Mouse (Mus musculus) liver, embryonic 12.5 days (tissue): ENCODE measurements around the gene 1810055G02Rik. TPM values are rescaled to one million over a fixed set of nuclear protein-coding genes. Genes with fewer than 3 reads are reported as not detected.

ENCODE experiments used
- ATAC-seq: fragments of 200-750 bp; cut with Nextera tagmentation; 2 replicates; pipeline ENCODE4 v1.8.0; 2017; ENCODE audit warnings: moderate number of reproducible peaks, mild to moderate bottlenecking, moderate library complexity
- H3K27ac ChIP-seq: fragments of 300-500 bp; sonication (generic); 2 replicates; pipeline ENCODE4 v1.5.1; 2016; ENCODE audit warnings: mild to moderate bottlenecking
- H3K27me3 ChIP-seq: fragments of 300-500 bp; sonication (generic); replicated peaks from 2 replicates; pipeline ENCODE4 v1.6.1; 2016; ENCODE audit warnings: mild to moderate bottlenecking, moderate library complexity
- H3K36me3 ChIP-seq: fragments of 300-500 bp; sonication (generic); 2 replicates; pipeline ENCODE4 v1.6.1; 2016; ENCODE audit warnings: mild to moderate bottlenecking, moderate library complexity
- H3K4me1 ChIP-seq: fragments of 300-500 bp; sonication (generic); 2 replicates; pipeline ENCODE4 v1.6.1; 2016
- H3K4me2 ChIP-seq: fragments of 300-500 bp; sonication (generic); 2 replicates; pipeline ENCODE4 v1.6.1; 2016; ENCODE audit warnings: mild to moderate bottlenecking, moderate library complexity
- H3K4me3 ChIP-seq: fragments of 300-500 bp; sonication (generic); 2 replicates; pipeline ENCODE4 v1.5.1; 2016; ENCODE audit warnings: mild to moderate bottlenecking, moderate library complexity
- H3K9ac ChIP-seq: fragments of 300-500 bp; sonication (generic); 2 replicates; pipeline ENCODE4 v1.6.1; 2016; ENCODE audit warnings: mild to moderate bottlenecking, moderate library complexity
- H3K9me3 ChIP-seq: fragments of 300-500 bp; sonication (generic); replicated peaks from 2 replicates; pipeline ENCODE4 v1.6.1; 2016; ENCODE audit warnings: mild to moderate bottlenecking, moderate library complexity
- WGBS: fragments of 180-500 bp; shearing (Covaris S2); methylation state at CpG from one replicate; pipeline ENCODE4 v1.1.7; 2016; ENCODE audit not compliant: insufficient replicate concordance; 5-methylcytosine and 5-hydroxymethylcytosine counted together
- polyA plus RNA-seq: library from polyadenylated mRNA; unstranded; fragments of >200 nt; fragmentation: Nextera tagmentation; extraction: Ambion mirVana; gene quantifications from 2 replicates; pipeline ENCODE4 v1.2.1, GENCODE M21; 2016

The 1810055G02Rik gene
- polyA plus RNA-seq, 1 experiment from 2014 or later: 16.5 TPM

- Histone ChIP-seq H3K4me2 (no peak overlapping the region), H3K27ac (no peak overlapping the region), H3K36me3 (no peaks in the 10 kb centered on the region), H3K4me1 (peaks cover 13% of the 10 kb centered on the region), H3K9ac (no peak overlapping the region), H3K4me3 (no peak overlapping the region), H3K9me3 (peaks cover 4% of the 10 kb centered on the region; the same call in 1 of the 2 replicates), H3K27me3 (no peaks in the 10 kb centered on the region)
- no peak for ATAC-seq
- WGBS: 74% methylated on average over 4 of the region's 4 CpGs
Observed at GRCm38 (mm10) chr19:3723904-3724303, 15.8 kb downstream of the 1810055G02Rik start.

GRCm38 (mm10) chr19:3724779-3725178 is 16.7 kb downstream of the 1810055G02Rik start:
- WGBS: 12% methylated on average over 1 of the region's 1 CpGs
- H3K4me1 ChIP-seq: peaks cover 4% of the 10 kb centered on the region; the same call in 1 of the 2 replicates
- no peak for ATAC-seq
- H3K4me3 ChIP-seq: no peak overlapping the region
- H3K9me3 ChIP-seq: peaks cover 4% of the 10 kb centered on the region; the same call in 1 of the 2 replicates
- H3K9ac ChIP-seq: no peak overlapping the region
- H3K4me2 ChIP-seq: no peak overlapping the region
- no peaks in the 10 kb centered on the region for H3K27me3 ChIP-seq
- H3K36me3 ChIP-seq: no peaks in the 10 kb centered on the region
- no peak overlapping the region for H3K27ac ChIP-seq

GRCm38 (mm10) chr19:3728901-3729300 is 20.8 kb downstream of the 1810055G02Rik start:
- Histone ChIP-seq H3K9me3 (0 out of 2 replicates have a peak, but pooled peaks cover under 1% of the 10 kb centered on the region), H3K4me2 (no peak overlapping the region), H3K9ac (no peak overlapping the region), H3K27me3 (no peaks in the 10 kb centered on the region), H3K4me3 (no peak overlapping the region), H3K36me3 (no peaks in the 10 kb centered on the region), H3K27ac (no peak overlapping the region), H3K4me1 (no peaks in the 10 kb centered on the region)
- ATAC-seq: no peak
- 53% methylated on average over 2 of the region's 2 CpGs for WGBS

- Histone ChIP-seq H3K4me3 (no peak overlapping the region), H3K27ac (no peak overlapping the region), H3K4me1 (no peaks in the 10 kb centered on the region), H3K9me3 (no peaks in the 10 kb centered on the region), H3K36me3 (no peaks in the 10 kb centered on the region), H3K27me3 (no peaks in the 10 kb centered on the region), H3K9ac (no peak overlapping the region), H3K4me2 (no peak overlapping the region)
- ATAC-seq: no peak
- 63% methylated on average over 7 of the region's 7 CpGs for WGBS
Observed at GRCm38 (mm10) chr19:3730781-3731646, 22.9 kb downstream of the 1810055G02Rik start.

- Histone ChIP-seq H3K9ac (no peak overlapping the region), H3K4me3 (no peak overlapping the region), H3K36me3 (no peaks in the 10 kb centered on the region), H3K4me1 (no peaks in the 10 kb centered on the region), H3K27me3 (no peaks in the 10 kb centered on the region), H3K27ac (no peak overlapping the region), H3K4me2 (no peak overlapping the region), H3K9me3 (no peaks in the 10 kb centered on the region)
- 66% methylated on average over 3 of the region's 3 CpGs for WGBS
- ATAC-seq: no peak
Observed at GRCm38 (mm10) chr19:3736001-3736400, 27.9 kb downstream of the 1810055G02Rik start.

GRCm38 (mm10) chr19:3739650-3740049 is 31.6 kb downstream of the 1810055G02Rik start:
- Histone ChIP-seq H3K9ac (no peak overlapping the region), H3K27me3 (no peaks in the 10 kb centered on the region), H3K27ac (no peak overlapping the region), H3K4me2 (no peak overlapping the region), H3K36me3 (no peaks in the 10 kb centered on the region), H3K9me3 (no peaks in the 10 kb centered on the region), H3K4me3 (no peak overlapping the region), H3K4me1 (peaks cover 7% of the 10 kb centered on the region)
- no peak for ATAC-seq
- 66% methylated on average over 7 of the region's 7 CpGs for WGBS

GRCm38 (mm10) chr19:3742716-3743115 is 34.6 kb downstream of the 1810055G02Rik start:
- Histone ChIP-seq H3K9me3 (no peaks in the 10 kb centered on the region; the same call in 1 of the 2 replicates), H3K9ac (no peak overlapping the region), H3K36me3 (no peaks in the 10 kb centered on the region), H3K27ac (no peak overlapping the region), H3K27me3 (no peaks in the 10 kb centered on the region), H3K4me2 (no peak overlapping the region), H3K4me1 (peaks cover 7% of the 10 kb centered on the region), H3K4me3 (no peak overlapping the region)
- WGBS: 60% methylated on average over 4 of the region's 4 CpGs
- no peak for ATAC-seq

- Histone ChIP-seq H3K9ac (no peak overlapping the region), H3K4me1 (peaks cover 7% of the 10 kb centered on the region), H3K4me3 (no peak overlapping the region), H3K9me3 (peaks cover 5% of the 10 kb centered on the region), H3K4me2 (no peak overlapping the region), H3K36me3 (no peaks in the 10 kb centered on the region), H3K27me3 (no peaks in the 10 kb centered on the region), H3K27ac (no peak overlapping the region)
- WGBS: 81% methylated on average over 7 of the region's 7 CpGs
- ATAC-seq: no peak
Observed at GRCm38 (mm10) chr19:3743362-3743761, 35.3 kb downstream of the 1810055G02Rik start.

- no peaks in the 10 kb centered on the region for H3K27me3 ChIP-seq
- peak overlapping the region; percentile 45; the same call in 1 of the 2 replicates for H3K9ac ChIP-seq
- H3K4me3 ChIP-seq: peak overlapping the region; percentile 54
- peak overlapping the region; percentile 67 for H3K4me2 ChIP-seq
- no peak overlapping the region for H3K27ac ChIP-seq
- peaks cover 7% of the 10 kb centered on the region for H3K4me1 ChIP-seq
- H3K36me3 ChIP-seq: no peaks in the 10 kb centered on the region
- peaks cover 9% of the 10 kb centered on the region for H3K9me3 ChIP-seq
- 8% methylated on average over 13 of the region's 13 CpGs for WGBS
- no peak for ATAC-seq
Observed at GRCm38 (mm10) chr19:3743851-3744512, 35.9 kb downstream of the 1810055G02Rik start.

- Histone ChIP-seq H3K36me3 (no peaks in the 10 kb centered on the region), H3K9me3 (peaks cover 9% of the 10 kb centered on the region; the same call in 1 of the 2 replicates), H3K4me3 (no peak overlapping the region), H3K4me1 (no peaks in the 10 kb centered on the region), H3K4me2 (no peak overlapping the region), H3K27ac (no peak overlapping the region), H3K9ac (no peak overlapping the region), H3K27me3 (0 out of 2 replicates have a peak, but pooled peaks cover 7% of the 10 kb centered on the region)
- 35% methylated on average over 8 of the region's 8 CpGs for WGBS
- no peak for ATAC-seq
Observed at GRCm38 (mm10) chr19:3752621-3753239, 44.6 kb downstream of the 1810055G02Rik start.

- H3K4me2 ChIP-seq: no peak overlapping the region
- no peaks in the 10 kb centered on the region for H3K4me1 ChIP-seq
- peaks cover 5% of the 10 kb centered on the region; the same call in 1 of the 2 replicates for H3K9me3 ChIP-seq
- no peak overlapping the region for H3K4me3 ChIP-seq
- 31% methylated on average over 1 of the region's 1 CpGs for WGBS
- no peak overlapping the region for H3K27ac ChIP-seq
- H3K27me3 ChIP-seq: 0 out of 2 replicates have a peak, but pooled peaks cover 7% of the 10 kb centered on the region
- H3K36me3 ChIP-seq: no peaks in the 10 kb centered on the region
- ATAC-seq: no peak
- H3K9ac ChIP-seq: no peak overlapping the region
Observed at GRCm38 (mm10) chr19:3753240-3753633, 45.1 kb downstream of the 1810055G02Rik start.
